ENCODE assay signal across 10 mouse cellular contexts in genomic region chr6:86541650-86542049, GRCm38 (mm10). TPM values are rescaled to one million over a fixed set of nuclear protein-coding genes. Genes with fewer than 3 reads are reported as not detected.
DNase-seq lines count a peak whose midpoint lies in the region; ATAC-seq and TF ChIP-seq lines count a peak whose summit lies in the region.
"Had no signal": no experiment of that assay in that cellular context is flagged by ENCODE, and none has a peak within 500 bp of the region (broad histone marks: within the 10 kb centered on the region; RNA-seq: fewer than 3 reads in every experiment).

No protein-coding gene starts in this region.

- no peaks in the 10 kb centered on the region for H3K9me3 ChIP-seq in hindbrain, postnatal 0 days (ENCODE audit: low read length)
- no peaks in the 10 kb centered on the region for H3K9me3 ChIP-seq in hindbrain, embryonic 14.5 days (ENCODE audit: control insufficient read depth, low read length)
- H3K9me3 ChIP-seq in ES-Bruce4 (replicated peaks; ENCODE audit: control insufficient read depth, insufficient read depth, low read length, poor library complexity, severe bottlenecking): no peaks in the 10 kb centered on the region

- H3K36me3 ChIP-seq in hindbrain, postnatal 0 days (ENCODE audit: insufficient read depth, low read length): peaks cover 23% of the 10 kb centered on the region
- H3K36me3 ChIP-seq in hindbrain, embryonic 14.5 days (replicated peaks; ENCODE audit: control insufficient read depth, insufficient read depth): peaks cover 85% of the 10 kb centered on the region
- peaks cover 2% of the 10 kb centered on the region; the same call in 1 of the 2 replicates for H3K36me3 ChIP-seq in ES-Bruce4 (ENCODE audit: control insufficient read depth, insufficient read depth, low read length, poor library complexity, severe bottlenecking)

- WGBS in hindbrain, postnatal 0 days: 86% methylated on average over 2 of the region's 2 CpGs
- 88% methylated on average over 2 of the region's 2 CpGs for WGBS in hindbrain, embryonic 14.5 days
- WGBS in cerebellum, adult 2 months: 87% methylated on average over 2 of the region's 2 CpGs

- no peak for DNase-seq in hindbrain, postnatal 0 days (ENCODE audit: low spot score)
- no peak for DNase-seq in hindbrain, embryonic 14.5 days (ENCODE audit: low spot score)
- DNase-seq in 3134 (ENCODE audit: extremely low read depth, insufficient read length, low spot score): peak; percentile 27
- no peak for DNase-seq in cerebellum, adult 2 months
- DNase-seq in adrenal gland, adult 8-10 months: no peak
- DNase-seq in right cerebral cortex, adult 18-20 months: no peak
- DNase-seq: lung, adult 2 months had no signal

- H3K4me1 ChIP-seq in hindbrain, postnatal 0 days (ENCODE audit: insufficient read depth, low read length): no peaks in the 10 kb centered on the region
- no peaks in the 10 kb centered on the region for H3K4me1 ChIP-seq in hindbrain, embryonic 14.5 days (replicated peaks; ENCODE audit: control insufficient read depth, insufficient read depth, low read length)
- no peaks in the 10 kb centered on the region for H3K4me1 ChIP-seq in ES-Bruce4 (ENCODE audit: control insufficient read depth, insufficient read depth, low read length)
- no peaks in the 10 kb centered on the region; the same call in 1 of the 2 replicates for H3K4me1 ChIP-seq in cerebellum, adult 2 months (ENCODE audit: control insufficient read depth, insufficient read depth, low read length)

- H3K9ac ChIP-seq in hindbrain, postnatal 0 days (replicated peaks; ENCODE audit: low read length): no peak overlapping the region
- no peak overlapping the region for H3K9ac ChIP-seq in hindbrain, embryonic 14.5 days
- H3K9ac ChIP-seq in ES-Bruce4 (ENCODE audit: low read depth, poor library complexity, severe bottlenecking): no peak overlapping the region

- no peak overlapping the region for H3K4me2 ChIP-seq in hindbrain, postnatal 0 days (ENCODE audit: low read depth, low read length)
- no peak overlapping the region for H3K4me2 ChIP-seq in hindbrain, embryonic 14.5 days (replicated peaks)
- H3K4me2 ChIP-seq: heart, embryonic 11.5 days had no signal

- ATAC-seq in hindbrain, postnatal 0 days: no peak
- ATAC-seq in hindbrain, embryonic 14.5 days (ENCODE audit: low FRiP score): no peak
- peak; percentile 27; the same call in 1 of the 2 replicates for ATAC-seq in granulocyte monocyte progenitor cell, adult 5-6 weeks (replicated peaks; ENCODE audit: poor library complexity, severe bottlenecking)

- TF ChIP-seq EP300 in ES-Bruce4 (IDR thresholded peaks at IDR 0.05; ENCODE audit: insufficient read depth, low read depth, low read length): no peak

- no peak overlapping the region for H3K4me3 ChIP-seq in hindbrain, postnatal 0 days (ENCODE audit: low read length)
- no peak overlapping the region for H3K4me3 ChIP-seq in hindbrain, embryonic 14.5 days (replicated peaks; ENCODE audit: low read length)
- no peak overlapping the region for H3K4me3 ChIP-seq in ES-Bruce4 (ENCODE audit: low read depth, low read length)
- H3K4me3 ChIP-seq in cerebellum, adult 2 months (replicated peaks; ENCODE audit: insufficient read depth, low read depth, low read length): no peak overlapping the region

- TF ChIP-seq POLR2A in ES-Bruce4 (IDR thresholded peaks at IDR 0.05; ENCODE audit: insufficient read depth, low read length): no peak
- TF ChIP-seq POLR2A in cerebellum, adult 2 months (IDR thresholded peaks at IDR 0.05; ENCODE audit: borderline replicate concordance, insufficient read depth, low read length): no peak

- no peak overlapping the region for H3K27ac ChIP-seq in hindbrain, postnatal 0 days
- H3K27ac ChIP-seq in hindbrain, embryonic 14.5 days: no peak overlapping the region
- no peak overlapping the region for H3K27ac ChIP-seq in ES-Bruce4 (ENCODE audit: insufficient read depth, low read length)
- no peak overlapping the region for H3K27ac ChIP-seq in cerebellum, adult 2 months (ENCODE audit: insufficient read depth, low read length)

- TF ChIP-seq CTCF in hindbrain, postnatal 0 days (IDR thresholded peaks at IDR 0.05; ENCODE audit: low read depth): peak; percentile 51
- TF ChIP-seq CTCF in ES-Bruce4 (IDR thresholded peaks at IDR 0.05; ENCODE audit: low read depth, low read length): peak; percentile 18
- no peak for TF ChIP-seq CTCF in cerebellum, adult 2 months (IDR thresholded peaks at IDR 0.05; ENCODE audit: borderline replicate concordance, insufficient read depth, low read depth, low read length)

- no peaks in the 10 kb centered on the region for H3K27me3 ChIP-seq in hindbrain, postnatal 0 days (ENCODE audit: insufficient read depth, low read length)
- H3K27me3 ChIP-seq in hindbrain, embryonic 14.5 days (ENCODE audit: control insufficient read depth, insufficient read depth, low read length): no peaks in the 10 kb centered on the region
- H3K27me3 ChIP-seq in ES-Bruce4 (ENCODE audit: control insufficient read depth, insufficient read depth, low read length, poor library complexity, severe bottlenecking): no peaks in the 10 kb centered on the region
- no peaks in the 10 kb centered on the region for H3K27me3 ChIP-seq in cerebellum, adult 2 months (ENCODE audit: control insufficient read depth, insufficient read depth, low read length)

RNA-seq across cellular contexts. Expression of gene Pcbp1, which starts 15.5 kb away (rescaled TPM):
- total RNA-seq in hindbrain, postnatal 0 days (2014; rRNA removed): 61.7 and 71.3 TPM in 2 replicates
- 300 and 303 TPM in 2 replicates for polyA plus RNA-seq in hindbrain, postnatal 0 days (2015; fragmentation: Nextera tagmentation; extraction: Ambion mirVana)
- polyA plus RNA-seq in hindbrain, embryonic 14.5 days (2014; fragmentation: Nextera tagmentation; extraction: Ambion mirVana): 313 and 316 TPM in 2 replicates
- 328 and 331 TPM in 2 replicates for polyA plus RNA-seq in ES-Bruce4 (2011; ENCODE audit: insufficient read depth, insufficient read length, low read depth, missing spikeins)
- 258 and 285 TPM in 2 replicates for total RNA-seq in granulocyte monocyte progenitor cell, adult 5-6 weeks (2014; fragmentation: Nextera tagmentation)
- 130 and 152 TPM in 2 replicates for total RNA-seq in granulocyte monocyte progenitor cell, adult 5-6 weeks (2017)
- 179 and 186 TPM in 2 replicates for polyA plus RNA-seq in cerebellum, adult 2 months (2012; rRNA removed)
- total RNA-seq in adrenal gland, adult 8-10 months (2022): 100 to 1,000 TPM; 286 to 319 (median 308) TPM
